Mouse (Mus musculus): ENCODE data around the gene Eci2. TPM values are rescaled to one million over a fixed set of nuclear protein-coding genes. Genes with fewer than 3 reads are reported as not detected.
"Not testable (repeated sequence)": the region's sequence is repeated elsewhere in the genome, so short reads cannot be mapped to it uniquely, and the experiment has no call there.

Eci2 gene
- polyA plus RNA-seq, 1 experiment from 2014 or later, result 92.6 TPM

DNA sequence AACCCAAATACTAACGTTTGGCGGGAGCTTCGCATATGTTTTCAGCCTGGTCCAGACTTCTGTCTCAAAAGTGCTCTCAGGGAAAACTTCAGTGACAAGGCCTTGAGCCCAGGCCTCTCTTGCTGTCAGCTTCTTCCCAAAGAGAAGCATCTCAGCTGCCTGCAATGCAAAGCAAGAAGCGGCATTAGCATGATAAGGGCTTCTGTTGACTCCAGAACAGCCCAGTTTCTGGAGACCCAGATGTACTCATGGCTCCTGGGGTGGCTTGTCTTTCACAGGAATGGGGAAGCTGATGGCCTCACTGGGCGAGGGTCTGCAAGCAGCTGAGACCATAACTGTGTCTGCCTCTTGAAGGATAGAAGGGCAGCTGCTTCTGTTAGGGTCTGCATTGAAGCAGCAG, 48.3 kb downstream of the Eci2 start:
- not testable (repeated sequence) for ATAC-seq (replicated peaks); H3K9me3 ChIP-seq; H3K27ac ChIP-seq; H3K4me3 ChIP-seq; H3K27me3 ChIP-seq (replicated peaks); H3K4me1 ChIP-seq; H3K4me2 ChIP-seq; H3K9ac ChIP-seq
- peaks cover 17% of the 10 kb centered on the region; the same call in 1 of the 2 replicates for H3K36me3 ChIP-seq (replicated peaks)
- WGBS, result 71% methylated on average over 5 of the region's 5 CpGs

DNA sequence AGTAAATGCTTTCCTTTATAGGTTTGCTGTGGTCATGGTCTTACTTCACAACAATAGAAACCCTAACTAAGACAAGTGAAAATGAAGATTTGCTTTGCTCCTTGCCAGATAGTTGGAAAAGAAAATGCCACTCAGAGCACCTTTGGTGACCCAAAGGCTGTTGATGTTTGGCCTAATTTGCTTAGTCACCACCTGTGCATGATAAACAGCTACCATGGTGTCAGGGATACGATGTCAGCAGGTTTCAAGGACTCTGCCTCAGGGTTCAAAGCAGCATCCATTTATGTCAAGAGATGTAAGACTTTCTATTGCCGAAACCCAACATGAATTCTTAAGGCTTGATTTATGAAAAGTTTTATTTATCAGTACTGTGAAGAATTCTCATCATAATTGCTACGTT, 49.5 kb downstream of the Eci2 start:
- Histone ChIP-seq H3K4me3 (no peak overlapping the region), H3K9me3 (no peaks in the 10 kb centered on the region), H3K4me1 (no peaks in the 10 kb centered on the region), H3K27me3 (replicated peaks) (no peaks in the 10 kb centered on the region), H3K27ac (no peak overlapping the region), H3K9ac (no peak overlapping the region), H3K4me2 (no peak overlapping the region), H3K36me3 (replicated peaks) (peaks cover 13% of the 10 kb centered on the region; the same call in 1 of the 2 replicates)
- ATAC-seq (replicated peaks), result no peak
- WGBS, result 96% methylated on average over 3 of the region's 3 CpGs

DNA sequence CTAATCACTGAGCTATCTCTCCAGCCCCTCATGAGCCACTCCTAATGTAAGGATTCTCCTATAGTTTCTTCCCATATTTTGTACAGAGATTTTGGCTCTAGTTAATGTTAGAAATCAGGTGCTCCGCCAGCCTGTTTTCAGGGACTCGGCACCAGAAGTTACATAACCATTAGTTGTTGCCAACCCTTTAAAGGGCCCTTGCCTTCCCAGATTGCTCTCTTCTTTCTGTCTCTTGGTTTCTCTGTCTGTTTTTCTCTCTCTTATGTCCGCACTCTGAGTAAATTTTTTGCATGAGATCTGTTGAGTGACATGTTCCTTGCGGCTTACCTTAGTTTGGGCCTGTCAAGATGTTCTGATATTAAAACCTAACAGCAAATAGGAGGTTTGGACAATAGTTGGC, 50.8 kb downstream of the Eci2 start:
- Histone ChIP-seq H3K9me3 (no peaks in the 10 kb centered on the region), H3K4me1 (no peaks in the 10 kb centered on the region), H3K27ac (no peak overlapping the region), H3K9ac (no peak overlapping the region), H3K36me3 (replicated peaks) (peaks cover 11% of the 10 kb centered on the region; the same call in 1 of the 2 replicates), H3K4me3 (no peak overlapping the region), H3K4me2 (no peak overlapping the region), H3K27me3 (replicated peaks) (no peaks in the 10 kb centered on the region)
- no peak for ATAC-seq (replicated peaks)
- WGBS, result 95% methylated on average over 4 of the region's 4 CpGs

DNA sequence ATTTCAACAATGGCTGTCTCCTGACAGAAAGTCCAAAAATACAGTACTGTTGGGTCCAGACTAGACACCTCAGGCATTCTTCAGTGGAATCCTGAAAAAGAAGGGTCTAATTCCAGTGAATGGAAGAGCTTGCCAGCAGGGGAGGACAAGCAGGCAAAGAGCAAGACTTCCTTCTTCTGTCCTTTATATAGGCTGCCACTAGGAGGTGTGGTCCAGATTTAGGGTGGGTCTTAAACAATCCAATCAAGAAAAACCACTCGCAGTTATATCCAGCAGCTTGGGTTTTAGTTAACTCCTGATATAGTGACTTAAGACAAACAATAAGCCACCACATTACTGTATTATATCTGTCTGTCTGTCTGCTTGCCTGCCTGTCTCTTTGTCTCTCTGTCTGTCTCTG, 53.1 kb downstream of the Eci2 start:
- no peak for ATAC-seq (replicated peaks)
- no peak overlapping the region for H3K4me2 ChIP-seq
- no peak overlapping the region for H3K4me3 ChIP-seq
- no peaks in the 10 kb centered on the region for H3K9me3 ChIP-seq
- peaks cover 11% of the 10 kb centered on the region; the same call in 1 of the 2 replicates for H3K36me3 ChIP-seq (replicated peaks)
- no peaks in the 10 kb centered on the region for H3K27me3 ChIP-seq (replicated peaks)
- H3K4me1 ChIP-seq, result no peaks in the 10 kb centered on the region
- no peak overlapping the region for H3K27ac ChIP-seq
- H3K9ac ChIP-seq, result no peak overlapping the region
- WGBS, result 45% methylated on average over 1 of the region's 1 CpGs

DNA sequence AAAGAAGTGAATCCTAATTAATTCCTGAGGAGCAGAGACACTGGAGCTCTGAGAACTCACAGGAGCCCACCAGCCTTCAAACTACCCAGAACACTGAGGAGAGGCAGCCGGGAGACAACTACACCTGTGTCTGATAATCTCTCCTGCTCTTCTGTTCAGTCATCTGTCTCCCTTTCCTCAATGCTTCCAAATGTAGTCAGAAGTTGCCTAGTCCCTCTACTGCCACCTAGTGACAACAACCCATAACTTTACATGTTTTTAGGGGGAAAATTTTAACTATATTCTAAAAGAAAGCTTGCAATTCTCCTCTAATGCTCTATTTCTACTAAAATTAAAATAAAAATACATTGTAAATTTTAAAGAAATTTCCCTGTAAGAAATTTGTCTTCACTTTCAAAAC, 53.7 kb downstream of the Eci2 start:
- no peaks in the 10 kb centered on the region for H3K9me3 ChIP-seq
- ATAC-seq (replicated peaks), result no peak
- H3K27ac ChIP-seq, result no peak overlapping the region
- 42% methylated on average over 1 of the region's 1 CpGs for WGBS
- H3K36me3 ChIP-seq (replicated peaks), result peaks cover 10% of the 10 kb centered on the region; the same call in 1 of the 2 replicates
- no peak overlapping the region for H3K4me2 ChIP-seq
- H3K4me1 ChIP-seq, result no peaks in the 10 kb centered on the region
- H3K4me3 ChIP-seq, result no peak overlapping the region
- H3K27me3 ChIP-seq (replicated peaks), result no peaks in the 10 kb centered on the region
- H3K9ac ChIP-seq, result no peak overlapping the region

DNA sequence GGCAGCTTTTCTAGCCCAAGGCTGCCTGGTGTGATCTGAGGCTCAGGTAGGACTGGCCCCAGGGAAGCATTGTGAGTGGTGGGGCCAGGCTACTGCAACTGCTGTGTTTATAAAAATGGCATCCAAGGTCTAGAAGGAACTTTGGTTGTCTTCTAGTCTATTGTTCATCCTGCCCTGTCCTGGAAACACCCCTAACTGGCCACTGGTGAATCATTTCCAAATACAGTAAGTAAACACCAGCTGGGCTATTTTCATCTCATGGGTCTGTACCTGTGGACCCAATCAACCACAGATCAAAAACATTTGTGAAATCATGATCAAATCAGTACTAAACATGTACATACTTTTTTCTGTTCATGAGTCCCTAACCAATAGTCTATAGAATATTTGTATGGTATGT, 54.4 kb downstream of the Eci2 start:
- not testable (repeated sequence) for H3K9ac ChIP-seq; H3K4me1 ChIP-seq; H3K4me3 ChIP-seq; H3K27ac ChIP-seq; H3K36me3 ChIP-seq (replicated peaks); ATAC-seq (replicated peaks); H3K4me2 ChIP-seq; H3K9me3 ChIP-seq; H3K27me3 ChIP-seq (replicated peaks)

DNA sequence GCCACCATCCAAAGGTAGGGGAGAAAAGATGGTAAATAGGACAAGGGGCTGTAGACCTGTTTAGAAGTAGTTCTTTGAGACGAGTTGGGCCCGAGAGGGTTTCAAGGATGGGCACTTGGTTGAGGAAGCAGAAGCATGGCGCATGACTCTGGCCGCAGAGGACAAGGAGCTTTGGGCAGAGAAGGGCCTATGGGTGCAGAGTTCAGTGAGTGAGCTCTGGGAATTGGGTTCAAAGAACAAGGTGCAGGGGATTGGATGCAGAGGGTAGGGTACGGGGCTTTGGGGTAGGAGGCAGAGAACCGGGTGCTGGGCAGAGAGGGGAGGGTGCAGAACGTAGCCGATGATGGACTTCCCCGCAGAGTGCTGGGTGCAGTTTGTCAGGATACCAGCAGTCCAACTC, 61.2 kb downstream of the Eci2 start:
- peaks cover 13% of the 10 kb centered on the region for H3K27me3 ChIP-seq (replicated peaks)
- not testable (repeated sequence) for ATAC-seq (replicated peaks); H3K27ac ChIP-seq; H3K9ac ChIP-seq; H3K9me3 ChIP-seq; H3K4me3 ChIP-seq; H3K36me3 ChIP-seq (replicated peaks); H3K4me2 ChIP-seq
- WGBS, result 75% methylated on average over 9 of the region's 9 CpGs
- H3K4me1 ChIP-seq, result peaks cover 15% of the 10 kb centered on the region

DNA sequence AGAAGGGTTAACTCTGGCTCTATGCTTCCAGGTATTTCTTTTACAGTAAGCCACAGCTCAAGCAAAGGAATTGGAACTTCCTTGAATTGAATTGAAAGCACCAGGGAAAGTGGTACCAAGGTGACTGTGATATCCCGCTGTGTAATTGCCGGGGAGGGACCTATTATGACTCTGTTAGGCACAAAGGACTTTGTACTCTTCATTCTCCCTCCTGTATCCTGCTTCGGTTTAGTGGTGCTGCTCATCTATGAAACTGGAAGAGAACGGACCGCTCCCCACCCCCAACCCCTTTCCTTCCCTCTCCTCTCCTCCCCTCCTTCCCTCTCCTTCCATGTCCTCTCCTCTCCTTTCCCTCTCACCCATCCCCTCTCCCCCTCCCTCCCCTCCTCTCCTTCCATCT, 62.0 kb downstream of the Eci2 start:
- H3K9me3 ChIP-seq, result no peaks in the 10 kb centered on the region
- peaks cover 13% of the 10 kb centered on the region for H3K27me3 ChIP-seq (replicated peaks)
- H3K4me2 ChIP-seq, result peak overlapping the region; percentile 67
- peaks cover 15% of the 10 kb centered on the region for H3K4me1 ChIP-seq
- H3K9ac ChIP-seq, result peak overlapping the region; percentile 42; the same call in 1 of the 2 replicates
- H3K4me3 ChIP-seq, result peak overlapping the region; percentile 41
- H3K27ac ChIP-seq, result no peak overlapping the region
- no peak for ATAC-seq (replicated peaks)
- 8% methylated on average over 5 of the region's 5 CpGs for WGBS
- no peaks in the 10 kb centered on the region for H3K36me3 ChIP-seq (replicated peaks)

DNA sequence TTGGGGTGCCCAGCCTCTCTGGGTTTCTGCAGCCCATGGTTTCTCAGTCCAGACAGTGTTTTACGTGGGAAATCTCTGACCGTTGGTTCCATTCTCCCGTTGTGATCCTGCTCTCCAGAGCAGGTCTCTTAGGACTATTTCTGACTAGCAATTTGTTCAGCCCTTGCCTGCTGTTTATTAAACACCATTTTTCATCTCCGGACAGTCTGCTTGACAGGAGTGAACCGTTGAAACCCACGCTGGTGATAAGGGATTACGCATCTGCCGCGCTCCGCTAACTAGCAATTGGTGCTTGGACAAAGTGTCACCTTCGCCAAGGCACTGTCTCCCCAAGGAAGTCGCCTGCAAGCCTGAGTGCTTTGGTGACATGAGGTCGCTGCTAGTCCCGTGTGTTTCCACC, 62.5 kb downstream of the Eci2 start:
- no peak overlapping the region for H3K27ac ChIP-seq
- peaks cover 13% of the 10 kb centered on the region for H3K27me3 ChIP-seq (replicated peaks)
- ATAC-seq (replicated peaks), result peak; percentile 48; the same call in 1 of the 2 replicates
- peaks cover 15% of the 10 kb centered on the region for H3K4me1 ChIP-seq
- no peaks in the 10 kb centered on the region for H3K36me3 ChIP-seq (replicated peaks)
- peak overlapping the region; percentile 42 for H3K9ac ChIP-seq
- peak overlapping the region; percentile 67 for H3K4me2 ChIP-seq
- 3% methylated on average over 14 of the region's 14 CpGs for WGBS
- H3K4me3 ChIP-seq, result peak overlapping the region; percentile 41
- no peaks in the 10 kb centered on the region for H3K9me3 ChIP-seq

DNA sequence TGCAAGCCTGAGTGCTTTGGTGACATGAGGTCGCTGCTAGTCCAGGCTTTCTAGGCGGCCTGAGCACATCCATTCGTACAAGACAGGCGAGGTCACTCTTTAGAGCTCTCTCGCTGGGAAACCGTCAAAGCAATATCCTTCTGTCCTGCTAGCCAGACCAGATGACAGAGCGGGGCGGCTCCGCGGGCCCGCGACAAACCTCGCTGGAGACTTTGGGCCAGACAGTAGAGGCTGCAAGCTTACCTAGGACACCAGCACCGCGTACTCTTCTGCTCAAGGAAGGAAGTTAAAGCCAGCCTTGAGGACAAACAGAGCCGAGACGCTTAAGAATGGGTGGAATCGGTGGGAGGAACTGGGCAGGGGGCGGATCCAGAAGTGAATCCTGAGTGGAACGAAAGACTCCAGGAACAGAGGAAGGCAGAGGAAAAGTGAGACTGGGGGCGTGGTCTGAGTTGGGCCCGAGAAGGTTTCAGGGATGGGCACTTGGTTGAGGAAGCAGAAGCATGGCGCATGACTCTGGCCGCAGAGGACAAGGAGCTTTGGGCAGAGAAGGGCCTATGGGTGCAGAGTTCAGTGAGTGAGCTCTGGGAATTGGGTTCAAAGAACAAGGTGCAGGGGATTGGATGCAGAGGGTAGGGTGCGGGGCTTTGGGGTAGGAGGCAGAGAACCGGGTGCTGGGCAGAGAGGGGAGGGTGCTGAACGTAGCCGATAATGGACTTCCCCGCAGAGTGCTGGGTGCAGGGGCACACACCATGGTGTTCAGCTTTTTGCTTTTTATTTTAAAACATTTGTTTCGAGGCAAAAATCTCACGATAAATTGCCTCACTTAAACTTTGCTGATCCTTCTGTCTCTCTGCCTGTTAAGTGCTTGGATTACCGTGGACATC, 63.1 kb downstream of the Eci2 start, which contains the start of gene Eci3:
Gene Eci3, minus strand, starts transcription at position 300 of the 887 bp plus-strand sequence.
- 3% methylated on average over 32 of the region's 32 CpGs for WGBS
- peaks cover 15% of the 10 kb centered on the region for H3K4me1 ChIP-seq

DNA sequence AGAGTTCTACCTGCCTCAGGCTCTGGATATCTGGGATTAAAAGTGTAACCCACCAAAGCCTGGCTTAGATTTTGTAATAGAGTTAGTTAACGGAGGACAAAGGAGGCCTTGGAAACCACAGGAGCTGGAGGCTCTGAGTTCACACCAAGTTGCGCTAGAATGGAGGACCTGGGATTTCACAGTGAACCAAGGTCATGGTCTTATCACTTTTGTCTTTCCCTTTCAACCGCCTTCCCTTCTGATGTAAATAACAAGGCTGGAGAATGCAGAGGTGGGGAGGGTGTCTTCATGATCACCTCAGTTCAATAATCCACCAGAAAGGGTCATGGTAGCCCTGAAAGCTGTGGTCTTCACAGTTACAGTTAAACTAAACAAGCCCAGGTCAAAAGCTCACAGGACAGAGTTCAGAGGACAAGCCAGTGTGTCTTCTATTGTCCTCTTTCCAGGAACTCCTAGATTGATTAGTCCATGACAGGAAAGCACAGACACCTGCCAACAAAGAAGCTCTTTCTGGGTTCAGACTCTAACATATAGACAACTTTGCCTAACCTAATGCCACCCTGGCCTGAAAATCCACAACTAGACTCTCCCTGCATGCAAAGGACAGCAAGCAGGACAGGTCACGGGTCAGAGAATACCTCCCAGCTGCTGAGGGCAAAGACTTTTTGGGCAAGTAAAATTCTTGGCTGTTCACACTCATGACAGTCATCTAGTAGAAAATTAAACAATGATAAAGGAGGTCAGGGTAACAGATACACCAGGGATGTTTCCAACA, 65.7 kb downstream of the Eci2 start:
- WGBS, result 83% methylated on average over 4 of the region's 4 CpGs
- no peak overlapping the region for H3K27ac ChIP-seq
- H3K4me2 ChIP-seq, result no peak overlapping the region
- no peaks in the 10 kb centered on the region for H3K9me3 ChIP-seq
- peaks cover 13% of the 10 kb centered on the region for H3K27me3 ChIP-seq (replicated peaks)
- no peaks in the 10 kb centered on the region for H3K36me3 ChIP-seq (replicated peaks)
- H3K4me1 ChIP-seq, result peaks cover 15% of the 10 kb centered on the region
- ATAC-seq (replicated peaks), result no peak
- no peak overlapping the region for H3K4me3 ChIP-seq
- H3K9ac ChIP-seq, result no peak overlapping the region

More for the DNA sequence above, 63.1 kb downstream of the Eci2 start, which contains the start of gene Eci3:
- peak within 1 kb of the TSS; percentile 42 for H3K9ac ChIP-seq
- peak within 1 kb of the TSS; percentile 67 for H3K4me2 ChIP-seq
- H3K9me3 ChIP-seq, result no peaks in the 10 kb centered on the region
- H3K27me3 ChIP-seq (replicated peaks), result peaks cover 13% of the 10 kb centered on the region
- peak within 1 kb of the TSS; percentile 41 for H3K4me3 ChIP-seq
- no peak within 1 kb of the TSS for H3K27ac ChIP-seq
- peak; percentile 73 for ATAC-seq (replicated peaks)
- no peaks in the 10 kb centered on the region for H3K36me3 ChIP-seq (replicated peaks)

DNA sequence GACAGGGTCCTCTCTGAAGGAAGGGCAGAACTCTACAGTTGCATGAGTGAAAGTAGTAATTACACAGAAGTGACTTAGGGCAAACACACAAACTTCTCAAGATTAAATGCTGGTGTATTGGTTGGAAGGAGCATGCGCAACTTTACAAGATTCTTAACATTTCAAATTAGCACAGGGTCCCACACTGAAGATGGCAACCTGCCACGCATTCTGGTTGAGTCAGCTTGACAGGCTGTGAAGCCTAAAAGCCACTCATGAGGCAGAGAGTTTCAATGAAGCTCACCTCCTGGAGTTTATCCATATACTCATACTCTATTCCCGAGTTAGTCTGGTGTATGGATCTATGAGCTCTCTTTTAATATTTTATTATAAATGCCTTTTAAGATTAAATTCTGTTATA, 68.7 kb downstream of the Eci2 start:
- not testable (repeated sequence) for H3K4me1 ChIP-seq; H3K27me3 ChIP-seq (replicated peaks); H3K9ac ChIP-seq; H3K9me3 ChIP-seq; H3K27ac ChIP-seq; H3K4me3 ChIP-seq; H3K4me2 ChIP-seq; H3K36me3 ChIP-seq (replicated peaks); ATAC-seq (replicated peaks)
- WGBS, result 73% methylated on average over 3 of the region's 3 CpGs

Data from midbrain, embryonic 15.5 days (tissue).